Mouse (Mus musculus) retina, embryonic 14.5 days (tissue): Measurements from ENCODE around the gene Oaf.
A peak's percentile ranks its signal among the peaks of the same experiment; 100 is the strongest.

Experiments
- DNase-seq: peaks from one replicate; pipeline ENCODE4 v3.0.0-alpha.2; 2015; ENCODE audit warnings: low spot score

Oaf gene

DNA sequence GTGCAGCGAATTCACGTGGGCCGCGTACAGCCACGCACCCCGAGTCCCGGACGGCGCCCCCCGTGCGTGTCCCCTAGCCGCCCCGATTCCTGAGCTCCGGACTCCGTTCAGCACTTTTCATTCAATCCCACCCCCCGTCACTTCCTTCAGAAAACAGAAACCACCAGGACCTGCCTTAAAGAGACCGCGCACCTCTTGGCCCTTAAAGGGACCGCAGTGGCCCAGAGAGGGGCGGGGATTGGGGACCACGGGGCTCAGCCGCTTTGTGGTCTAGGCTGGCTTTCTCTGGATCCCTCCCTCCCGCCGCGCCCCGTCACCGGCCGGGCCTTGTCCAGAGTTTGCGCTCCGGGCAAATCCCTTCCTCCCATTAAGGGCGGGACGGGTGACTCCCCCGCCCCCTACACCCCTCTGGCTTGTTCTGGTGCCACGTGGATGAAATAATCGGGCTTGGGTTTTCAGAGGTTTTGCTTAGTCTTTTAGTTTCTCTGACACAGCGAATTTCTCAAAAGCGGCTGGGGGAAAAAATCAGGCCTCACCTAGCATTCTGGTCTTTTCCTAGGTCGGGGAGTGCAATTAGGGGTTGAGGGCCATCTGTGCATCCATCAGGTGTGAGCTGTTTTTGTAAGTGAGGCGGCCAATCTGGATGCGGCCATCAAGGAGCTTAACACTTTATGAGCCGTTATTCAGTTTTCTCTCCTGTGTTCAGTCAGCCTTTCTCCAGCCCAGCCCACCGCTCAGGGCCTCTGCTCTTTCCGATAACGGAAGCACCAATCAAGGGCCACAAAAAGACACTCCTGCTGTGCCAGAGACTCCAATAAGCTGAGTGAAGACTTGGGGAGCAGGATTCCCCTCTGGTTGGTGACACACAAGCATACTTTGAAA lies at the start of gene Oaf:
Gene Oaf, minus strand, starts transcription at position 200 of the 882 bp plus-strand sequence.
- peak; percentile 73 for DNase-seq

DNA sequence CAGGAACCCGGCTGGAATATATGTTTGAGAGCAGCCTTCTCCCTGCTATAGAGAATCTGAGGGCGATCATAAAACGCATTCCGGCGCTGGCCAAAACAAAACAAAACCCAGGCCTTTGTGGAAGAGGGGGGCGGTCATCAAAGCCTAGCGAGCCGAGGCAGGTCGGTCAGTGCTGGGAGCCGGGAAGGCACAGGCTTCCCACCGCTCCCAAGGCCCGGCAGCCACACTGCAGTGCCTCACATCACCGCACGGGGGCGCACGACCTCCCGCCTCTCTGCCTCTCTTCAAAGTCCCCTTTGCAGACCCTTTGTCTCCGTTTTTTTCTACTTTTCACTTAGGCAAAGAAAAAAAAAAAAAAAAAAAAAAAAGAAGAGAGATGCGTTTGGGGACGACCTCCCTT lies 47.2 kb upstream of the Oaf start:
- DNase-seq: peak; percentile 92

DNA sequence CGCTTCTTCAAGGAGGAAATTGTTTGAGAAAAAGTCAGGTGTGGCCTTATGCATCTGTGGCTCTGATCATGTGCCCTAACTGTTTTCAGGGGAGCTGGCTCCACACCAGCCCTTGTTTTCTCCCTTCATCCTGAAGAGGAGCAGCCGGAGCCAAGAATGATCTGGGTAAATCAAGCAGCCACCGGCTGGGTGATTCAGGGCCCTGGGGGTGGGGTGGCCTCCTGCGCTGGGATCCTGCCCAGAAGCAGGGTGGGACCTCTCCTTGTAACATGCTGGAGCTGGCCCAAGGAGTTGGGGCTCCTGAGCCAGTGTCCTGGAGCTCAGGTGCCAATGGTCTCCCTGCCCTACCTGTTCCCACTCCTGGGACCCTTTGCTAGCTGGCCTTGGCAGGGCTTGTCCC lies 45.6 kb upstream of the Oaf start:
- no peak for DNase-seq

DNA sequence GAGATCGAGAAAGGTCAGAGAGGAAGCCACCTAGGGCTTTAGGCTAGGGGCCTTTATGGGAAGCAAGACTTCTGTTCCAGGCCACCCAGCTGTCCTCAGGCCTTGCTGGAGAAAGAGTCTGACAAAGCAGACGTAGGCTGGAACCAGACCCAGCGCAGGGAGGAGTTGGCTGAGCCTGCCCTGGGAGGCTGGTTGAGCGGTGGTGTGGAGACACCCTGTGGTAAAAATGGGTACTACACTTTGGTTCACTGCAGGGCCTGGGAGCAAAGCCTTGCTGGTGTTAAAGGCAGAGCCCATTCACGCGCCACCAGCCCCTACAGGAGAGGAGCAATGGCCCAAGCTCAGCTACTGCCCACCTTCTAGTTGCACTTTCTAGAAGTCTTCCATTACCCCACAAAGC lies 44.6 kb upstream of the Oaf start:
- DNase-seq: peak; percentile 94

DNA sequence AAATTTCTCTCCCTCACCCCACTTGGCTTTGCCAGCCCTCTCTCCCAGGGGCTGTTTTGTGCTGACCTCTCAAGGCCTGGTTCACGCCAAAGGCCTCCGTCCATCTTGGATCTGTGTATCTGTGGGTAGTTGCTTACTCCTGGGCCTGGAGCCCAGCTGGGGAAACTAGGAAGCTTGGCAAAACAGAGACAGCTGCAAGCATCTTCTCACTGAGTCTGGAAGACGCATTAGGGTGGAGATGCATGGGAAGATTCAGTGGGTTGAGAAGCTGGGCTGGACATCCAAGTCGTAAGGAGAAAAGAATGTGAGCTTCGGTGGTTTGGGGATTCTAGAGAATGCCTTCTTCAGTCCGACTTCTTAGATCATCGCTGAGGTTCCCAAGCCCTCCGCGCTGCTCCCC lies 34.0 kb upstream of the Oaf start:
- no peak for DNase-seq

DNA sequence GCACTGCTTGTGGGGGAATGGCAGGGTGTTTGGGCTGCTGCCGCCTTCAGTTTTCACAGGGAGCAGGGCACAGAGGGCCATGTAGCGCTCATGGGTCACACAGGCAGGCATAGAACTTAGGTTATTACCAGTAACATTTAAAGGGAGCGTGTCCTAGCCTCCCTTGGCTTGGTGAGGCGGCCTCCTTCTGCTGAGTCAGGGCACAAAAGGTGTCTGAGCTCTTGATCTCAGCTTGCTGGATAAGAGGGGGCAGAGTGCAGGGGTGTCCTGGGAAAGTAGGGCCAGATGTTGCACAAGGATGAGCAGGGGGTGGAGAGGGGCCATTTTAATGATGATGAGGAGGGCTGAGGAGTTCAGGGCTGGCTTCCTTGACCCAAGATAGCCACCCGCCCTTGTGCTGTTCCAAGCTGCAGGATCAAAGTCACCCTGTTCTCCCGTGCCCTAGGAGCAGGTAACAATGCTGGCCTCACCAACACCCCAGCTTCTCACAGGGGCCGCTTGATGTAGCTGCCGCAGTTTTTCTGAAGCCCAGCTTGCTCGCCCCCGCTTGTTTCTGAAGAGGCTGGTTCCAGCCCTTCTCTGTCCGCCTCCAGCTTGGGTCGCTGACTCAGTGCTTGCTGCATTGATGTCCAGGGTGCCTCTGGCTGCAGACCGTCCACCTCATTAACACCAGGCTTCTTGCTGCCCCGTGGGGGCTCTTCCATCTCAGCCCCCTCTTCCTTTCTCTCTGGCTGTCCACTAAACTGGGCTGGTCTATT lies 32.2 kb upstream of the Oaf start:
- no peak for DNase-seq

DNA sequence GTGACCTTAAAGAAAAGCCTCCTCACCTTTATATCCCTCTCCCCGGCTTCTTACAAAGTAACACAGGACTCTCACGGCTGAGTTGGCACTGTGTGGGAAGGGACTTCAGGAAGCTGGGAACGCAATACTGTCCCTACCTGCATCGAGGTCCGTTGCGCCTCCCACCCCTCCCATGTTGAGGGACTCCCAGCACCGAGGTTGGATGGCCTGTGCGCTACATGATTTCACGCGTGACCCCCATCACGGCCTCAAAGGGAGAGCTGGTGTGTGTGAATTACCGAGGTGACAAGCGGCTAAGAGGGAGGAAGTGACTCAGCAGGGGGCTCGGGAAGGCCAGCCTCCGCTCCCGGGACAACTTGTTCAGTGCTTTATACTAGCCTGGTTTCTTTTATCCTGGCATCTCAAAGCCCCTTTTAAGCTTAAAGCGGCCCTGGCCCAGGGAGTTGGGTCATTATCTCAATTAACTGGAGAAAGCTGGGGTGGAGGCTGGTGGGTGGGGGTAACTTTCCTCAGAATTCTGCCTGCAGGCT lies 31.1 kb upstream of the Oaf start:
- DNase-seq: peak; percentile 57

DNA sequence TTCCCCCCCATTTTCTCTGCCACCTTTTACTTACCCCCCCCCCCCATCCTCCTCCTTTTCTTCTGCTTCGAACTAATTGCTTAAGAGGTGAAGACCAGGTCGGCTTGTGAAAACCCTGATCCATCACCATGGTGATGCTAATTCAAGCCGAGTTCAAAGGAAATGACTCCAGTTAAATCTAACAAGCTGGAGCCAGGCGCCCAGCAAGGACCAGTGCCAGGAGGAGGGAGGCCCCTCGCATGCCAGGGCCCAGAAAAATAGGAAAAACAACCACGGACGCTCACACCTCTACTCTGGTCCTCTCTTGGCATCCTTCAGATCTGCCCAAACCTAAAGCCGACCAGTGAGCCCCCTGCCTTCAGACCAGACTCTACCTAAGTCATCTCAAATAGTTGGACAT lies 29.5 kb upstream of the Oaf start:
- peak; percentile 60 for DNase-seq

DNA sequence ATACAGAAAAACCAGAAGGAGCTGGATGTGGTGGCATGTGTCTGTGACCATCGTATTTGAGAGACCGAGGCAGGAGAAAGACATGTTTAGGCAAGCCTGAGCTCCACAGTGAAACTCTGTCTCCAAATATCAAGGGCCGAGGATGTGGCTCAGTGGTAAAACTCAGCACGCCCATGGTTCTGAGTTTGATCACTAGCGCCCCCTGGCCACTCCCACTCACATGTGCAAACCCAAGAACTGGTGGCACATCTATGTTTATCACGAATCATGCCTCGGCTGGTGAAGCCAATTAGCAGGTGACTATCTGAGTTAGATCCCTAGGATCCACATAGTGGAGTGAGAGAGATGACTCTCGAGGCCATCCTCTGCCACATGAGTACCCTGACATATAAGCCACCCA lies 27.6 kb upstream of the Oaf start:
- DNase-seq: no peak

DNA sequence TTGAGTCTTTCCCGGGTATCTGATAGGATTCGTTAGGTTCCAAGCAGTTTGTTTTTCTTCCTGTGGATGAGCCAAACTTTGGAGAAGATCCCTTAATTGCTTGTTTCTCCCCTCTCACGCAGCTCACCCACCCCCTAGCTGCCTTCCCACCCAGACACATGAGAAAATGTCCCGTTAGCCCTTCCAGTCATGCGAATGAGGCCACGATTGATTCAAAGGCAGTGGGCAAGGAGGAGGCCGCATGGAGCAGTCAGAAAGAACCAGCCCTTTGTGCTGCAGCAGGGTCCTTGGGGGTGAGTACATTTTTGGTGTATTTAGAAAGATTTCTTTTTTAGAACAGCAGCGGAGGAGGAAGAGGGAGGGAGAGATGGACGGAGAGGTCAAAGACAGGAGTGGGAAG lies 25.5 kb upstream of the Oaf start:
- DNase-seq: peak; percentile 71

DNA sequence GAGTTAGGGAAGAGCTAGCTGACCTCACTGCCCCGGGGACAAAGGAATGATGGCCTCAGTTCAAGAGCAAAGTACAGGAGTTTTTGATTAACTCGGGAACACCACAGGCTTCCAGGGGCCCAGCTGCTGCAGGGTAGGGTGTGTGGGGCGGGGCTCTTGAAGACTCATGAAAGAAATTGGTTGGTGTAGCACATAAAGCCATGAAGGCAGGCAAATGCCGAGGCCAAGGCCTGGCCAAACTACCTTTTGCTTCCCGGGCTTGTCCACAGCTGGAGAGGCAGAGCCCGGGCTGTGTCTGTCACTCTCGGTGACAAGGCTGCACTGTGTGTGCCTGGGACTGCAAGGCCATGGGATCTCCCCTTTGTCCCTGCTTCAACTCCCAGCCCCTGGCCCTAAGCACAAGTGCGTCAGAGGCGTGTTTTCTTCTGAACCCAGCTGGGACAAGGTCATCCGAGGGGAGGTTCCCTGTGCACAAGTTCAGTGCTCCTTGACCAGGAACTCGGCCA lies 24.3 kb upstream of the Oaf start:
- peak; percentile 41 for DNase-seq

DNA sequence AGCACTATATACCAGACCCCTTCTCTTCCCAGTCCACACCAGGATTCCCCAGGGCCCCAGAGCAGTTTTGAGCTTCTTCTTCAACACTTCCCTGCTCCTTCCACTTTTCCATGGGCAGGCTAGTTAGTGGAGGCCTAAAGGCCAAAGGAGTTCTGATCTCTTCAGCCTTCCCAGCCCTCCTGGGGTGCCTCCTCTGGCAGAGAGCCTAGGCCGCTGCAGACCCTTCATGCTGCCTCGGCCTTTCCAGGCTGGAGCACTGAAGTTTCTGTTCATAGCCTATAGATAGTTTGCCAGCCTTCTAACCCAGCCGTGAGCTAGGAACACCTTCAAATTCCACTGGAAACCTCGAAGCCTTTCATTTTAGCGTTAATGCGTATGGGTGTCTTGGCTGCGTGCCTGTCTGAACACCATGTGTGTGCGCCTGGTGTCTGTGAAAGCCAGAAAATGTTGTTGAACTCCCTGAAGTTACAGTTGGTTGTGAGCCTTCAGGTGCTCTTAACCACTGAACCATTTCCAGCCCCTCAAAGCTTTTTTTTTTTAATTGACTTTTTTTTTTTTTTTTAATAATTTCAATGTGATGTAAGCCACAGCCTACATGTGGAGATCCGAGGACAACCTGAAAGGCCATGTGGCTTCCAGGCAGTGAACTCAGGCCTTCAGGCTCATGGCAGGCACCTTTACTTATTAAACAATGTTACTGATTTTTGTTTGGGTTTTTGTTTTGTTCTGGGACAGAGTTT lies 23.3 kb upstream of the Oaf start:
- no peak for DNase-seq

DNA sequence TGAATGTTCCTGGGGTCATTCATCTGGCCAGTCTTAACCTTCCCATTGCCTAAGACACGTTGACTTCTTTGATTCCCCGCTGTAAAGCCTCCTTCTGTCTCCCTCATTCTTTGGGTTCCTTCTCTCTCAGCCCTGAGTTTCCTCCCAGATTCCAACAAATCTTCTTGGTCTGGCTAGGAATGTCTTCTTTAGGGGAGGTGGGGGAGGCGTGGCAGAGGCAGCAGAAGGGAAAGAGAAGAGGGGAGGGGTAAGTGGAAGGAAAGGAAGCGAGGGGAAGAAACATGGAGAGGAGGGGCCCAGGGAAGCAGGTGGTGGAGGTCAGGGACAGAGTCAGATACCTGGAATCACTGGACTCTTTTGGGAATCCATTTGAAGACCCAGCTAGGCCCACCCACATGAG lies 22.7 kb upstream of the Oaf start:
- DNase-seq: no peak

DNA sequence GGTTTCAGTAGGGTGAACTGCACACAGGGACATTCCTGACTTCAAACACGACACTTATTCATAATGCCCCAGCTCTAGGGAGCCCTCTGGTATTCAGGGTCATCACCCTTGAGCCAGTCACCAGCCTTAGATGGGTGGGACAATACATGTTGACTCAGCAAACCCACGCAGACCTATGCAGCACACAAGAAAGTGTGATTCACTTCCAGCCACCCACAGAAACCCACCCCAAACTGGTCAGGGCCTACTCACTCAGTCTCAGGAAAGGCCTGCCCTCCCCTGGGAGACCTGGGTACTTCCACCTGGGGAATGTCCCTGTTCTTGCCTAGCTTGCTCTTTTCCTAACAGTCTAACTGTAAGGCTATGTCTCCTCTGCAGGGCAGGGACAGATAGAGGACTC lies 22.2 kb upstream of the Oaf start:
- DNase-seq: no peak

DNA sequence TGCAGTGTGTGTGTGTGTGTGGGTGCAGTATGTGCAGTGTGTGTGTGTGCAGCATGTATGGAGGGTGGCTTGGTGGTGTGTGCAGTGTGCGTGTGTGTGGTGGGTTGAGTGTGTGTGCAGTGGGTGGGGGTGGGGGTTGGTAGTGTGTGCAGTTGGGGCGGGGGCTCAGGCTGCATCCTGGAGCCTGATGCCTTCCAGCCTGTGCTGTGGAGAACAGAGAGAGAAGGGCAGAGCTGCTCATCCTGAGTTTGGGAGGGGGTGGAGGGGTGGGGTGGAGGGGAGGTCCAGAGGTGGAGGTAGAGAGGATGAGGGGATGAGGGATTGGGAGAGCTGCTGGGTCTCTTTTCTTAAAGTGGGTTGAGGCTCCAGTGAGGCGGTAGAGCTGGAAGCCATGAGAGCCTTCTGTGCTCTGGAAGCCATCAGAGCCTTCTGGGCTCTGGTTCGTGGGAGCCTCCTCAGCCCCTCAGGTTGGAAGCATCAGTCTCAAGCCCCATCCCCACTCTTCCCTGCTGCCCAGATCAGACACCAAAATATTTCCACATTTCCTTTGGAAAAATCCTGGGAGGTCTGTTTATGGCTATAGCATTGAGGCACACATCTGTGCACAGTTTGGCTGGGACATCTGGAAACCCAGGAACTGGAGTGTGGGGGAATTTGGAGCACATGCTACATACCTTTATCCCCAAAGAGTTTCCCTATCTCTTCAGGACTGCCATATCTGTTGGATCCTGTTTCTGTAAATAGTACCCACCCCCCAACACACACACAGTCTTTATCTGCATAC lies 21.6 kb upstream of the Oaf start:
- DNase-seq: no peak

DNA sequence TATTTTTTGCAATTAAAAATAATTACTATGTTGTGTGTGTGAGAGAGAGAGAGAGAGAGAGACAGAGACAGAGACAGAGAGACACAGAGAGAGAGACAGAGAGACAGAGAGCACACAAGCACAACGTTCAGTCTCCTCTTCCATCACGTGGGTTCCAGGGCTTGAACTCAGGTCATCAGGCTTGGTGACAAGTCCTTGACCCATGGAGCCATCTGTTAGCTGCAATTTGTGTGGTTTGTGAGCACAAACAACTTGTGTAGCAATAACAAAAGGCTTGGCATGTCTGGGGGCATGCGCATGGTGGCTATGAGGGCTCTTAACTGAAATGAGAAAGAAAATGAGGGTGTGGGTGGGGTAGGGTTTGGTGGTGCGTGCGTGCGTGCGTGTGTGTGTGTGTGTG lies 20.9 kb upstream of the Oaf start:
- no peak for DNase-seq

DNA sequence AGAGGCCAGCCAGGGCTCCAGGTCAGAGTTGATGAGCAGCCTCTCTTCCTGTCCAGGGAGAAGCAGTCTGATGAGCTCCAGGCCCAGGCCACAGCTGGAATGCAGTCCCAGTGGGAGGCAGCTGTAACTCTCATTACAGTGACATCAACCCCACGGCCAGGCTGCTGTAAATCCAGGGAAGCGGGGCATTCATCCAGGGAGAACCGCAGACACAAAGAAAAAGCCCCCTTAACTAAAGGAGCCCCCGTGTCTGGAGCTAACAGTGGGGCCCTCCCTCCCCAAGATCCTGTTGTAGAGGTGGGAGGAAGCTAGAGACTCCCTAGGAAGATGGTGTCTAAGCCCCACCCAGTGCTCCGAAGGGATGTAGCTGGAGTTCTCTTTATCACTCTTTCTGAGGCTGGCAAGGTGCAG lies 13.6 kb upstream of the Oaf start:
- peak; percentile 55 for DNase-seq

DNA sequence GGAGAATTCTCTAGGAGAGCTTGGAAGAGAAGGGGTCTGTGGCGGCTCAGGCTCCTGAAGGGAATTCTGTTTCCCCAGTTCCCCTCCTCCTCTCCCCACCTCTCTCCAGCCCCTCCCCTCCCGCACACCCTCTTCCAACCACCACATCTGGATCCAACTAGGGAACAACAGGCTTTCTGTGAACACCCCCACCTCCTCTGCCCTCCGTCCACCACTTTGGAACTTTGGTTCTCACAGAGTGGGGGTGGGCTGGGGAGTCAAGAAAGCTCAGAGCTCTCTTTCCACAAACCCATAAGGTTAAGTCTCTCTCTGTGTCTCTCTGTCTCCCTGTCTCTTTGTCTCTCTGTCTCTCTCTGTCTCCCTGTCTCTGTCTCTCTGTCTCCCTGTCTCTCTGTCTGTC lies 13.1 kb upstream of the Oaf start:
- no peak for DNase-seq

DNA sequence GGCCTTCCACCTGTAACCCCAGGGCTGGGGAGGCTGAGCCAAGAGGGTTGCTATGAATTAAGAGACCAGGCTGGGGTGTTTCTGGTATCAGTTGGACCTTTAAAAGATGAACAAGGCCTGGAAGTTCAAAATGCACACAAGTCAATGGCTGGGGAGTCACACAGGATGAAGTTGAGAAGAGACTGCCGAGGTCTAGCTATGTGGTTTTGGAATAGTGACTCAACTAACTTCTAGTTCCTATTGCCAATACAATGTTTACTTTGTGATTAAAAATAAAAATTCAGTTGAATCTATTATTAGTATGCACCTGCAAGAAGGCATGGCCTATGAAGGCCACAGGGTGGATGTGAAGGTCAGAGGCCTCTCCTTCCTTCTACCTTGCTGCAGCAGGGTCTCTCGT lies 12.1 kb upstream of the Oaf start:
- no peak for DNase-seq

DNA sequence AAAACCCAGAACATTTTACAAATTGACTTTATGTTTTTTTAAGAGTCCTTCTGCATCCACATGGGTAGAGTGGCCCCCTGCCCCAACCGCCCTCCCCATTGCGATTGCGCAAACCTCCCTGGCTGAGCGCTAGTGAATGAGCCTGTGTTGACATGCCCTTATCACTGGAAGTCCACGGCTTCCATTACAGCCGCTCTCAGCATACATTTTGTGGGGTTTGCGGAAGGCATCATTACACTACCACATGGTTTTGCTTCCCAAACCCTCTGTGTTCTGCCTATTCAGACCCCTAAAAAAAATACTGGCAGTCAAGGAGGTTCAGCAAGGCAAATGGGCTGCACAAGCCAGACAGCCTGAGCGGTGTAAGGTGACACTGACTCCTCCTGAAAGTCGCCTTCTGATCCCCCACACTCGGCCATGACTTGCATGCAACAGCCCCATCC lies 7.0 kb upstream of the Oaf start:
- DNase-seq: no peak

DNA sequence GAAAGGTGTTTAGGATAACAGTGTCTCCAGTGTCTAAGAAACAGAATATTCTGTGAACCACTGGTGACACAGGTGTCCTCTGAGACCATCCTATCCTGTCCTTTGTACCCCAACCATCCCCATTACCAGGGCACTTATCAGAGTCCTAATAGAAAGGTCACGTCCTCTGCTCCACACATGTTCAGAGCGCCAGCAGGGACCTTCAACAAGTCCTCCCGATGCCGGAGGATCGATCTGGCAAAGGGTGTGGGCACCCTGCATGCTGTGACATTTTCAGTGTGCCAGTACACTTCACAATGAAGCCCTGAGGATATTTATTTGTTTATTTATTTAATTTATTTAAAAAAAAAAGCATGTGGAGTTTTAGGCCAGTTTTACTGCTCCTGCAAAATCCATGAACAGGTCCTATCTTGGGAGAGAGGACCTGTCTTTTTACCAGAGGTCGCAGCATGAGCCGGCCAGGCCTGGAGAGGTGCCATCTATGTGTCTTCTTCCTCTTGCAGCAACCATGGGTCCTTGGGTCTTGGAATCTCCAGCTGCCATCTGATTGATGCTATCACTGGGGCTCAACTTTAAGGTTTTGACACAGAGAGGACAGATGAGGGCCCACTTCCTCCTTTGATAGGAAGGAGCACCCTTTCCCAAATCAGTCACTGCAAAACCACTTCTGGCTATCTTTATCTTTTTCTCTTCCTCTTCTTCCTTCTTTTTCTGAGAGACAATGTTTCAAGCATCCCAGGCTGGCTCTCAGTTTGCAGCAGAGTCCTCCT lies 6.3 kb upstream of the Oaf start:
- DNase-seq: no peak
